Mouse (Mus musculus) small intestine, adult 2 months (tissue): Measurements from ENCODE around the gene Dram1.

ENCODE experiments used
- CTCF ChIP-seq: fragments of 200-500 bp; IDR thresholded peaks from 2 replicates; pipeline ENCODE4 v1.5.1; 2012; ENCODE audit warnings: low read depth, mild to moderate bottlenecking, control low read depth, inconsistent platforms, low read length, moderate library complexity, mixed read lengths; ENCODE audit not compliant: insufficient replicate concordance, insufficient read length; ENCODE audit errors: extremely low read depth
- POLR2A ChIP-seq: fragments of 200-500 bp; IDR thresholded peaks from 2 replicates; pipeline ENCODE4 v1.6.1; 2012; ENCODE audit warnings: low read depth, mild to moderate bottlenecking, control low read depth, inconsistent platforms, low read length, moderate library complexity

DNA sequence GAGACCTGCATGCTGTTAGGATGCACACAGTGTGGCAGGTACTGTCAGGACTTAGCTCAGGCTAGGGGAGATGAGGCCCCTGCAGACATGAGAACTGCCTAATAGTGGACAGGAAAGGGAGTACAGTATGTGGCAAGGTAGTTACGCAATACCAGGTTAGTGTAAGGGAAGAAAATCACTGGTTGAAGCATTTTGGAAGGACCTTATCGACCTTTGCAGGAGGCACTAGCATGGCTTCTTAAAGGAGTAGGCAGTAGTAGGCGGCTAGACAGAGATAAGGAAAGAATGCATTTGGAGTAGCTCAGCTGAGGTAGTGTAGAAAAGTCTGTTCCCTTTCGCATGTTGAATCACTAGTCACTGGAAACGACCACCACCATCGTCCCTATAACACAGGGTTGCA lies 6.9 kb upstream of the Dram1 start:
- TF ChIP-seq CTCF (no peak), POLR2A (no peak)
